Mouse (Mus musculus) intestine, embryonic 15.5 days (tissue): ENCODE measurements around the gene A26c2. TPM values are rescaled to one million over a fixed set of nuclear protein-coding genes. Genes with fewer than 3 reads are reported as not detected.

ENCODE experiments used
- ATAC-seq: fragments of 200-750 bp; cut with Nextera tagmentation; 2 replicates; pipeline ENCODE4 v1.8.0; 2017; ENCODE audit warnings: moderate TSS enrichment, moderate library complexity
- H3K27ac ChIP-seq: fragments of 300-500 bp; sonication (generic); 2 replicates; pipeline ENCODE4 v1.5.1; 2015; ENCODE audit warnings: mild to moderate bottlenecking, inconsistent platforms
- H3K27me3 ChIP-seq: fragments of 300-500 bp; sonication (generic); replicated peaks from 2 replicates; pipeline ENCODE4 v1.6.1; 2015; ENCODE audit warnings: inconsistent platforms
- H3K36me3 ChIP-seq: fragments of 300-500 bp; sonication (generic); 2 replicates; pipeline ENCODE4 v1.6.1; 2015; ENCODE audit warnings: inconsistent platforms
- H3K4me1 ChIP-seq: fragments of 300-500 bp; sonication (generic); replicated peaks from 2 replicates; pipeline ENCODE4 v1.6.1; 2015; ENCODE audit warnings: inconsistent platforms
- H3K4me2 ChIP-seq: fragments of 300-500 bp; sonication (generic); replicated peaks from 2 replicates; pipeline ENCODE4 v1.6.1; 2015; ENCODE audit warnings: mild to moderate bottlenecking, inconsistent platforms
- H3K4me3 ChIP-seq: fragments of 300-500 bp; sonication (generic); replicated peaks from 2 replicates; pipeline ENCODE4 v1.5.1; 2015; ENCODE audit warnings: inconsistent platforms
- H3K9ac ChIP-seq: fragments of 300-500 bp; sonication (generic); 2 replicates; pipeline ENCODE4 v1.6.1; 2015; ENCODE audit warnings: inconsistent platforms
- H3K9me3 ChIP-seq: fragments of 300-500 bp; sonication (generic); 2 replicates; pipeline ENCODE4 v1.6.1; 2016; ENCODE audit warnings: inconsistent platforms
- WGBS: fragments of 180-500 bp; shearing (Covaris S2); methylation state at CpG from one replicate; pipeline ENCODE4 v1.1.7; 2015; 5-methylcytosine and 5-hydroxymethylcytosine counted together
- polyA plus RNA-seq: library from polyadenylated mRNA; unstranded; fragments of >200 nt; fragmentation: Nextera tagmentation; extraction: Ambion mirVana; gene quantifications from 2 replicates; pipeline ENCODE4 v1.2.1, GENCODE M21; 2015

The A26c2 gene
- not detected in 2 replicates for polyA plus RNA-seq

DNA sequence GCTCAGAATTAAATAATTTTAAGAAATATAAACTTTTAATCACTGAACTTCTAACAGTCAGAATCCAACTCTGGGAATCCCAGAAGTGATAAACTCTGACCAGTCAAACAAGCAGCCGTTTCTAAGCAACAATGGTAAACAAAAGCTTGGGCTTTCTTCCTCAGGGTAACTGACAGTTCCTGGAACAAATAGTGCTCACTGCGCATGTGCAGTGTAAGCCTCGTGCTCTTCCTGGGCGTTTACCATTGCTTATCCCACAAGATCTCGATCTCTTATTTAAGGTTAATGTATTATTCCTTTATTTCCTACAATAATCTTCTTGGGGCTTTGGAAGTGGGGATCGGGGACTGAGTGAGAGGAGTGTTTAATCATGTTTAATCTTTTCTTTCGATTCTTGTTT, at the start of gene A26c2:
A26c2 (minus strand) TSS at position 101 of the 400 bp plus-strand sequence.
- no peaks in the 10 kb centered on the region for H3K4me1 ChIP-seq
- no peaks in the 10 kb centered on the region for H3K9me3 ChIP-seq
- H3K27ac ChIP-seq: no peak within 1 kb of the TSS
- no peak within 1 kb of the TSS for H3K4me3 ChIP-seq
- ATAC-seq: no peak
- H3K27me3 ChIP-seq: no peaks in the 10 kb centered on the region
- H3K36me3 ChIP-seq: no peaks in the 10 kb centered on the region
- H3K4me2 ChIP-seq: no peak within 1 kb of the TSS
- 73% methylated on average over 7 of the region's 7 CpGs for WGBS
- no peak within 1 kb of the TSS for H3K9ac ChIP-seq

DNA sequence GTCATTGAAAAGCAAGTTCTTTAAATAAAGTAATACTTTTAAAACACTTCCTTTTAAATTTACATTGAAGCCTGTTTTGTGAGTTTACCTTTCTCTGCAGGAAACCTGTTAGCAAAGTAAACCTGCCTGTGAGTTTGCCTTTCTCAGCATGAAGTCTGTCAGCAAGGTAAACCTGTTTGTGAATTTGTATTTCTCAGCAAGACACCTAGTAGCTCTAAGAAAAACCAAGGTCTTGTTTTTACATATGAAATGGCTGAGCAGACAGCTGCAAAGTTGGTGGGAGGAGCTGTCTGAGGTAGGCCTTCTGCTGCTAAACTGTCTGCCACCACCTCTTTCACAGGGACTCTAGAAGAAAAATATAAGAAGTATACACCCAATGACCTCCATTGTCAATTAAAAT, 28.0 kb upstream of the A26c2 start:
- no peaks in the 10 kb centered on the region for H3K27me3 ChIP-seq

More for the DNA sequence above, 28.0 kb upstream of the A26c2 start:
- Histone ChIP-seq H3K36me3 (no peaks in the 10 kb centered on the region), H3K4me2 (no peak overlapping the region), H3K27ac (no peak overlapping the region), H3K9ac (no peak overlapping the region), H3K4me3 (no peak overlapping the region), H3K4me1 (no peaks in the 10 kb centered on the region), H3K9me3 (no peaks in the 10 kb centered on the region)
- ATAC-seq: no peak
